In the genomic region with DNA sequence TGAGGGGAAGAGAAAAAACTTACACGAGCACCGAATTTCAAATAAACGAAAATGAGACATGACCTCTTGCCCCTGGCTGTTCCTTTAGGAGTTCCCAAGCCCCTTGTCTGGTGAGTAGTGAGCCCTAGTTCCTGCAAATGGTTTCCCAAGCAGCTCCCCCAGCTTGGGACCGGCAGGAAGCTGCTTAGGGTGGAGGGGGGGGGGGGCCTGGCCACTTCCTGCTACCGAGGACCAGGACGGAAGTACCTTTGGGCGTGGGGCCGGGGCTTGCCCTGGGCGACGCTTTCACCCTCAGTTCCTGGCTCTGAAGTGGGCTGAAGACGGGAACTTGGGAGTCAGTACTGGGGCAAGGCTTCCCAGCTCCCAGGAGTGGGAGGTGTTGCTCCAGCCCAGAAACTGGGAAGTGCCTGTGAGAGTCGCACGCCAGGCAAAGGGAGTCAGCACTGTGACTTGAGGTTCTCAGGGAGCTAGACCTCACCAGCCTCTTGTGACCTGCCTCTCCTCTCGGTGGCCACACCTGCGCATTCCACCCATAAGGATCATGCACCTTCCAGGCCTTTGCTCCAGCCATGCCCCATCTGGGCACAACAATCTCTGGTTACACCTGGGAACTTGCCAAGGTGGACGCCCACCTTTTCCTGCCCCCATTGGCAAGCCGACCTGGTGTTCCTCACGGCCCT, we compare ENCODE assay signal across 7 mouse cellular contexts. TPM values are rescaled to one million over a fixed set of nuclear protein-coding genes. Genes with fewer than 3 reads are reported as not detected.
DNase-seq lines count a peak whose midpoint lies in the region; ATAC-seq and TF ChIP-seq lines count a peak whose summit lies in the region.

No protein-coding gene starts in this region.

- no peaks in the 10 kb centered on the region for H3K9me3 ChIP-seq in G1E (replicated peaks)
- no peaks in the 10 kb centered on the region for H3K9me3 ChIP-seq in forebrain, embryonic 10.5 days
- H3K9me3 ChIP-seq in hindbrain, embryonic 10.5 days = no peaks in the 10 kb centered on the region
- no peaks in the 10 kb centered on the region for H3K9me3 ChIP-seq in limb, embryonic 13.5 days
- H3K9me3 ChIP-seq in midbrain, embryonic 13.5 days = no peaks in the 10 kb centered on the region

- H3K9ac ChIP-seq in limb, embryonic 13.5 days = peak overlapping the region; percentile 31; the same call in 1 of the 2 replicates
- H3K9ac ChIP-seq in midbrain, embryonic 13.5 days (replicated peaks) = peak overlapping the region; percentile 46; the same call in 1 of the 2 replicates

- no peak for ATAC-seq in G1E (ENCODE audit: extremely low read depth, insufficient number of reproducible peaks, low FRiP score, poor library complexity, severe bottlenecking)
- ATAC-seq in limb, embryonic 13.5 days (ENCODE audit: low FRiP score, low read depth) = no peak
- ATAC-seq in midbrain, embryonic 13.5 days = no peak

- peak overlapping the region; percentile 71 for H3K4me3 ChIP-seq in G1E (ENCODE audit: low read depth, low read length)
- peak overlapping the region; percentile 55 for H3K4me3 ChIP-seq in forebrain, embryonic 10.5 days
- peak overlapping the region; percentile 49 for H3K4me3 ChIP-seq in hindbrain, embryonic 10.5 days
- peak overlapping the region; percentile 45 for H3K4me3 ChIP-seq in limb, embryonic 13.5 days
- no peak overlapping the region; the same call in 1 of the 2 replicates for H3K4me3 ChIP-seq in midbrain, embryonic 13.5 days (replicated peaks)
- peak overlapping the region; percentile 27 for H3K4me3 ChIP-seq in thymus, adult 2 months (ENCODE audit: control insufficient read depth, insufficient read depth, low read length)

- peak overlapping the region; percentile 75 for H3K4me2 ChIP-seq in limb, embryonic 13.5 days (replicated peaks)
- H3K4me2 ChIP-seq in midbrain, embryonic 13.5 days (replicated peaks) = peak overlapping the region; percentile 68

- peak; percentile 88 for DNase-seq in CD4-positive helper T cell, adult 2 months (ENCODE audit: low read depth, low spot score)
- DNase-seq in G1E (ENCODE audit: low spot score) = peak; percentile 63
- DNase-seq in forebrain, embryonic 10.5 days (ENCODE audit: extremely low spot score, low spot score) = peak; percentile 66
- DNase-seq in hindbrain, embryonic 10.5 days (ENCODE audit: low spot score) = peak; percentile 74
- peak; percentile 68 for DNase-seq in thymus, adult 2 months

- peaks cover 48% of the 10 kb centered on the region for H3K36me3 ChIP-seq in G1E (replicated peaks)
- peaks cover 53% of the 10 kb centered on the region for H3K36me3 ChIP-seq in forebrain, embryonic 10.5 days (replicated peaks)
- H3K36me3 ChIP-seq in hindbrain, embryonic 10.5 days = peaks cover 51% of the 10 kb centered on the region
- peaks cover 42% of the 10 kb centered on the region for H3K36me3 ChIP-seq in limb, embryonic 13.5 days
- peaks cover 43% of the 10 kb centered on the region for H3K36me3 ChIP-seq in midbrain, embryonic 13.5 days
- H3K36me3 ChIP-seq in thymus, adult 2 months (ENCODE audit: control insufficient read depth, insufficient read depth, low read length) = peaks cover 41% of the 10 kb centered on the region

- TF ChIP-seq CTCF in G1E (IDR thresholded peaks at IDR 0.05; ENCODE audit: low read depth, low read length) = no peak
- TF ChIP-seq CTCF in thymus, adult 2 months (IDR thresholded peaks at IDR 0.05; ENCODE audit: borderline replicate concordance, control insufficient read depth, extremely low read depth, insufficient read depth, low read length, poor library complexity) = 0 out of 2 replicates have a peak, but pooled peaks have one; percentile 21

- TF ChIP-seq POLR2A in thymus, adult 2 months (IDR thresholded peaks at IDR 0.05; ENCODE audit: control insufficient read depth, extremely low read depth, insufficient read depth, low read length, poor library complexity) = peak; percentile 67

- peak overlapping the region; percentile 90 for H3K27ac ChIP-seq in forebrain, embryonic 10.5 days
- H3K27ac ChIP-seq in hindbrain, embryonic 10.5 days = peak overlapping the region; percentile 93
- H3K27ac ChIP-seq in limb, embryonic 13.5 days = peak overlapping the region; percentile 88
- peak overlapping the region; percentile 90 for H3K27ac ChIP-seq in midbrain, embryonic 13.5 days
- H3K27ac ChIP-seq in thymus, adult 2 months (ENCODE audit: control insufficient read depth, insufficient read depth, low read length) = peak overlapping the region; percentile 89

- H3K4me1 ChIP-seq in G1E (ENCODE audit: insufficient read depth, low read depth, low read length) = peaks cover 95% of the 10 kb centered on the region
- H3K4me1 ChIP-seq in forebrain, embryonic 10.5 days = peaks cover 99% of the 10 kb centered on the region
- H3K4me1 ChIP-seq in hindbrain, embryonic 10.5 days (replicated peaks) = peaks cover 98% of the 10 kb centered on the region
- H3K4me1 ChIP-seq in limb, embryonic 13.5 days = peaks cover 91% of the 10 kb centered on the region
- H3K4me1 ChIP-seq in midbrain, embryonic 13.5 days (replicated peaks) = peaks cover 81% of the 10 kb centered on the region
- H3K4me1 ChIP-seq in thymus, adult 2 months (replicated peaks; ENCODE audit: control insufficient read depth, insufficient read depth, low read length) = peaks cover 67% of the 10 kb centered on the region

- WGBS in forebrain, embryonic 10.5 days = 17% methylated on average over 18 of the region's 18 CpGs
- WGBS in hindbrain, embryonic 10.5 days = 15% methylated on average over 18 of the region's 18 CpGs
- WGBS in limb, embryonic 13.5 days = 7% methylated on average over 18 of the region's 18 CpGs
- 16% methylated on average over 18 of the region's 18 CpGs for WGBS in midbrain, embryonic 13.5 days
- WGBS in thymus, adult 2 months = 3% methylated on average over 18 of the region's 18 CpGs

- H3K27me3 ChIP-seq in G1E (ENCODE audit: insufficient read depth, low read length) = no peaks in the 10 kb centered on the region
- H3K27me3 ChIP-seq in forebrain, embryonic 10.5 days (ENCODE audit: poor library complexity, severe bottlenecking) = peaks cover 6% of the 10 kb centered on the region
- no peaks in the 10 kb centered on the region for H3K27me3 ChIP-seq in hindbrain, embryonic 10.5 days (ENCODE audit: insufficient read depth, poor library complexity, severe bottlenecking)
- H3K27me3 ChIP-seq in limb, embryonic 13.5 days = no peaks in the 10 kb centered on the region
- no peaks in the 10 kb centered on the region for H3K27me3 ChIP-seq in midbrain, embryonic 13.5 days
- H3K27me3 ChIP-seq in thymus, adult 2 months (ENCODE audit: control insufficient read depth, insufficient read depth, low read length) = no peaks in the 10 kb centered on the region

RNA-seq across cellular contexts. Expression of a gene that starts 7.3 kb away (rescaled TPM):
- total RNA-seq in G1E (2014; fragmentation: Nextera tagmentation) = 18.1 and 21.2 TPM in 2 replicates
- 32.6 and 34.8 TPM in 2 replicates for total RNA-seq in G1E (2017)
- polyA plus RNA-seq in G1E (2012) = 41.4 and 45.2 TPM in 2 replicates
- polyA plus RNA-seq in forebrain, embryonic 10.5 days (2016; fragmentation: Nextera tagmentation; extraction: Ambion mirVana) = 90.9 and 116 TPM in 2 replicates
- polyA plus RNA-seq in hindbrain, embryonic 10.5 days (2016; fragmentation: Nextera tagmentation; extraction: Ambion mirVana) = 95.3 and 153 TPM in 2 replicates
- 149 and 194 TPM in 2 replicates for polyA plus RNA-seq in limb, embryonic 13.5 days (2015; fragmentation: Nextera tagmentation; extraction: Ambion mirVana)
- 354 and 412 TPM in 2 replicates for polyA plus RNA-seq in midbrain, embryonic 13.5 days (2015; fragmentation: Nextera tagmentation; extraction: Ambion mirVana)
- polyA plus RNA-seq in thymus, adult 2 months (2012; rRNA removed) = 173 and 193 TPM in 2 replicates

RNA-seq across cellular contexts. Expression of a gene that starts 10.4 kb away (rescaled TPM):
- total RNA-seq in G1E (2014; fragmentation: Nextera tagmentation) (89.8 and 92.3 TPM in 2 replicates), G1E (2017) (19.2 and 24.3 TPM in 2 replicates)
- polyA plus RNA-seq in G1E (2012) = 295 and 302 TPM in 2 replicates
- polyA plus RNA-seq in forebrain, embryonic 10.5 days (2016; fragmentation: Nextera tagmentation; extraction: Ambion mirVana) = 19.1 and 19.8 TPM in 2 replicates
- polyA plus RNA-seq in hindbrain, embryonic 10.5 days (2016; fragmentation: Nextera tagmentation; extraction: Ambion mirVana) = 22.3 and 24.6 TPM in 2 replicates
- 22.9 and 23.2 TPM in 2 replicates for polyA plus RNA-seq in limb, embryonic 13.5 days (2015; fragmentation: Nextera tagmentation; extraction: Ambion mirVana)
- polyA plus RNA-seq in midbrain, embryonic 13.5 days (2015; fragmentation: Nextera tagmentation; extraction: Ambion mirVana) = 35.9 and 40.6 TPM in 2 replicates
- 342 and 374 TPM in 2 replicates for polyA plus RNA-seq in thymus, adult 2 months (2012; rRNA removed)

RNA-seq across cellular contexts. Expression of a gene that starts 14.3 kb away (rescaled TPM):
- 1.6 TPM in 1 of 2 replicates, not detected in the other for total RNA-seq in G1E (2014; fragmentation: Nextera tagmentation)
- 7.8 and 8.9 TPM in 2 replicates for total RNA-seq in G1E (2017)
- 4.8 and 5.0 TPM in 2 replicates for polyA plus RNA-seq in G1E (2012)
- polyA plus RNA-seq in forebrain, embryonic 10.5 days (2016; fragmentation: Nextera tagmentation; extraction: Ambion mirVana) = 9.8 and 10.7 TPM in 2 replicates
- polyA plus RNA-seq in hindbrain, embryonic 10.5 days (2016; fragmentation: Nextera tagmentation; extraction: Ambion mirVana) = 12.9 and 14.4 TPM in 2 replicates
- 9.7 and 11.0 TPM in 2 replicates for polyA plus RNA-seq in limb, embryonic 13.5 days (2015; fragmentation: Nextera tagmentation; extraction: Ambion mirVana)
- 11.9 and 14.5 TPM in 2 replicates for polyA plus RNA-seq in midbrain, embryonic 13.5 days (2015; fragmentation: Nextera tagmentation; extraction: Ambion mirVana)
- 11.1 and 14.8 TPM in 2 replicates for polyA plus RNA-seq in thymus, adult 2 months (2012; rRNA removed)

RNA-seq across cellular contexts. Expression of a gene that starts 17.8 kb away (rescaled TPM):
- total RNA-seq in G1E (2014; fragmentation: Nextera tagmentation) (67.2 and 74.4 TPM in 2 replicates), G1E (2017) (3.7 and 5.5 TPM in 2 replicates)
- 66.6 and 73.9 TPM in 2 replicates for polyA plus RNA-seq in G1E (2012)
- polyA plus RNA-seq in forebrain, embryonic 10.5 days (2016; fragmentation: Nextera tagmentation; extraction: Ambion mirVana) = 6.8 and 7.3 TPM in 2 replicates
- polyA plus RNA-seq in hindbrain, embryonic 10.5 days (2016; fragmentation: Nextera tagmentation; extraction: Ambion mirVana) = 7.1 and 15.0 TPM in 2 replicates
- polyA plus RNA-seq in limb, embryonic 13.5 days (2015; fragmentation: Nextera tagmentation; extraction: Ambion mirVana) = 7.4 and 8.1 TPM in 2 replicates
- 40.6 and 45.3 TPM in 2 replicates for polyA plus RNA-seq in midbrain, embryonic 13.5 days (2015; fragmentation: Nextera tagmentation; extraction: Ambion mirVana)
- polyA plus RNA-seq in thymus, adult 2 months (2012; rRNA removed) = 34.0 and 37.7 TPM in 2 replicates

RNA-seq across cellular contexts. Expression of a gene that starts 20.0 kb away (rescaled TPM):
- 248 and 258 TPM in 2 replicates for total RNA-seq in G1E (2014; fragmentation: Nextera tagmentation)
- 81.9 and 82.7 TPM in 2 replicates for total RNA-seq in G1E (2017)
- polyA plus RNA-seq in G1E (2012) = 1,539 and 1,678 TPM in 2 replicates
- polyA plus RNA-seq in forebrain, embryonic 10.5 days (2016; fragmentation: Nextera tagmentation; extraction: Ambion mirVana) = 495 and 498 TPM in 2 replicates
- 484 and 504 TPM in 2 replicates for polyA plus RNA-seq in hindbrain, embryonic 10.5 days (2016; fragmentation: Nextera tagmentation; extraction: Ambion mirVana)
- polyA plus RNA-seq in limb, embryonic 13.5 days (2015; fragmentation: Nextera tagmentation; extraction: Ambion mirVana) = 456 and 475 TPM in 2 replicates
- polyA plus RNA-seq in midbrain, embryonic 13.5 days (2015; fragmentation: Nextera tagmentation; extraction: Ambion mirVana) = 391 and 394 TPM in 2 replicates
- 1,163 and 1,361 TPM in 2 replicates for polyA plus RNA-seq in thymus, adult 2 months (2012; rRNA removed)
